Mouse (Mus musculus): ENCODE data around the gene Slain2. TPM values are rescaled to one million over a fixed set of nuclear protein-coding genes. Genes with fewer than 3 reads are reported as not detected.
"Not testable (repeated sequence)": the region's sequence is repeated elsewhere in the genome, so short reads cannot be mapped to it uniquely, and the experiment has no call there.

Slain2 gene
- polyA plus RNA-seq, 1 experiment from 2014 or later: 17.5 TPM

DNA sequence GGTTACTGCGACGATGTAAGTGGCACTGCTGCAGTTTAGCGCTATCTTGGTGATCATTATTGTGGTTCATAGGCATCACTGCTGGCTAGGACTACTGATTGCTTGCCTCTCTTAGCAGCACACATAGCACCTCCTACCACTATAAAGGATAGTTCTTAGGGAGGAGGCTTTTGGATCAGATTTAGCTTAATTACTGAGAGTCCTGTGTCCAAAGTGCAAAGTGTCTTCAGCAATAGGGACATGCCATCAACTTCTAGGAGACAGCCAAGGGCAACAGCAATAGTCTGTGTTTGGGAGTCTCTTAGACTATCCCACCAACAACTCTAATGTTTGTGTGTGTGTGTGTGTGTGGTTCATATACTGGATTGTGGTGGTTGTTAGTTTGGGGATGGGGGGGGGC is 8.7 kb downstream of the Slain2 start:
- 96% methylated on average over 3 of the region's 3 CpGs for WGBS
- no peaks in the 10 kb centered on the region for H3K36me3 ChIP-seq
- H3K4me3 ChIP-seq (replicated peaks): no peak overlapping the region
- H3K9ac ChIP-seq (replicated peaks): no peak overlapping the region
- no peaks in the 10 kb centered on the region for H3K27me3 ChIP-seq
- H3K27ac ChIP-seq: no peak overlapping the region
- no peak for ATAC-seq
- peaks cover 7% of the 10 kb centered on the region for H3K4me1 ChIP-seq (replicated peaks)
- H3K9me3 ChIP-seq: no peaks in the 10 kb centered on the region
- H3K4me2 ChIP-seq (replicated peaks): no peak overlapping the region

DNA sequence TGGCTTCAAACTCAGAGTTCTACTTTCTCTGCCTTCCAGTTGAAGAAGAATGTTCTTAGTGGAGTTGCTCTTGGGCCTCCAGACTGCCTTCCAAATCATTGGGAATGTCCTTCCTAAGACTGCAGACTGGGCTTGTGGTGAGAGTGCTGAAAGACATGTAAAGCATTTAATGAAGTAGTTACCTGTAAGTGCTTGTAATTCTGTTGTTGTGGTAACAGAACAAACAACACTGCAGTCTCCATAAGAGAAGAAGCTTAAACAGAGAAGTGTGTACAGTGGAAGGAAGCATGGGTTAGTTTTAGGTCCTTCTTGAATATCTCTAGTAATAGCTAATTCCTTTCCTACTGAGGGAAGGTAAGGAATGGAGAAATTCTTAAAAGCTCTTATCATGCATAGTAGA is 13.0 kb downstream of the Slain2 start:
- Histone ChIP-seq H3K27ac (no peak overlapping the region), H3K4me2 (replicated peaks) (no peak overlapping the region), H3K4me1 (replicated peaks) (peaks cover 4% of the 10 kb centered on the region; the same call in 1 of the 2 replicates), H3K4me3 (replicated peaks) (no peak overlapping the region), H3K27me3 (no peaks in the 10 kb centered on the region), H3K9me3 (no peaks in the 10 kb centered on the region), H3K9ac (replicated peaks) (no peak overlapping the region), H3K36me3 (no peaks in the 10 kb centered on the region)
- ATAC-seq: no peak

DNA sequence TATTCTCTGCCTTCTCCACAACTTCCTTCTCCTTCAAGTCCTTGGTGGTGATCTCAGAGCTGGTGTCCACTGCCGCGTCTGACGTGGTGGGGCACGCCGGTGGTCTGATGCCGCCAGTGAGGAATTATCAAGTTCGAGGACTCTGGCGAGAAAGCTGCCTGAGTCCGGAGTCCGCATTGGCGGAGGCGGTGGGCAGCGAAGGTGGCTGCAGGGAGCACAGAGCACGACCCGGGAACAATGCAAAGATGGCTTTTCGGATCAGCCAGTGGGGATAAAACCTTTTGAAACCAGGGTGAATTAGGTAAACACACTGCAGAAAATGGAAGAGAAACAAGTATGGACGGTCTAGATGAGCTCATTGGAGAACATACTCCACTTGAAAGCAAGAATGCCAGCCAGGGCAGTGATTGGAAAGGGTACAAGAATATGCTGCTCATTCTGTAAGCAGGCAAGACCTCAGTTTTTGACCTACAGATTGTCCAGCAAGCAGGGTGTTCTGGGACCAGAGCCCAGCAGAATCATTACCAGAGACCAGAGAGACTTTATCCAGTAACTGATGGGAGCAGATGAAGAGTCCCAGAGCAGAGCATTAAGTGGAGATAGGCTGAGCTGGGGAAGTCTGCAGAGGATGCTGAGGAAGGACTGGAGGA is 19.0 kb downstream of the Slain2 start:
- WGBS: 94% methylated on average over 17 of the region's 17 CpGs

GRCm38 (mm10) chr5:72938421-72938820 is 24.3 kb downstream of the Slain2 start:
- H3K27me3 ChIP-seq; H3K4me2 ChIP-seq (replicated peaks); H3K27ac ChIP-seq; ATAC-seq; H3K4me3 ChIP-seq (replicated peaks); H3K4me1 ChIP-seq (replicated peaks); H3K9me3 ChIP-seq; H3K9ac ChIP-seq (replicated peaks): not testable (repeated sequence)
- WGBS: 93% methylated on average over 3 of the region's 3 CpGs
- H3K36me3 ChIP-seq: peaks cover 21% of the 10 kb centered on the region

More for the DNA sequence above, 19.0 kb downstream of the Slain2 start:
- no peak overlapping the region for H3K4me2 ChIP-seq (replicated peaks)
- H3K4me3 ChIP-seq (replicated peaks): no peak overlapping the region
- H3K9ac ChIP-seq (replicated peaks): no peak overlapping the region
- H3K9me3 ChIP-seq: no peaks in the 10 kb centered on the region; the same call in 1 of the 2 replicates
- no peaks in the 10 kb centered on the region for H3K27me3 ChIP-seq
- no peak for ATAC-seq
- no peak overlapping the region for H3K27ac ChIP-seq
- peaks cover 12% of the 10 kb centered on the region; the same call in 1 of the 2 replicates for H3K36me3 ChIP-seq
- no peaks in the 10 kb centered on the region for H3K4me1 ChIP-seq (replicated peaks)

DNA sequence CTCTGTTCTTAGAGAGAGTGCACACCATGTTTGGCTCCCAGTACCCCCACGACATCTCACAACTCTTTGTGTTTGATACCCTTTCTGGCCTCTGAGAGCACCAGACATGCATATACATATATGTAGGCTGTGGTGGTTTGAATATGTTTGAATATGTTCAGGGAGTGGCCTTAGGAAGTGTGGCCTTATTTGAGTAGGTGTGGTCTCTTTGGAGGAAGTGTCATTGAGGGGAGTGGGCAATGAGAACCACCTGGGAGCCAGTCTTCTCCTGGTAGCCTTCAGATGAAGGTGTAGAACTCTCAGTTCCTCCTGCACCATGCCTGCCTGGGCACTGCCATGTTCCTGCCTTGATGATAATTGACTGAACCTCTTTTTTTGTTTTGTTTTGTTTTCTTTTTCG is 25.2 kb downstream of the Slain2 start:
- Histone ChIP-seq H3K27me3 (no peaks in the 10 kb centered on the region), H3K4me1 (replicated peaks) (no peaks in the 10 kb centered on the region), H3K4me3 (replicated peaks) (no peak overlapping the region), H3K27ac (no peak overlapping the region), H3K36me3 (peaks cover 23% of the 10 kb centered on the region), H3K9ac (replicated peaks) (no peak overlapping the region), H3K9me3 (no peaks in the 10 kb centered on the region), H3K4me2 (replicated peaks) (no peak overlapping the region)
- WGBS: 95% methylated on average over 2 of the region's 2 CpGs
- ATAC-seq: no peak

- no peak overlapping the region for H3K4me3 ChIP-seq (replicated peaks)
- H3K36me3 ChIP-seq: peaks cover 25% of the 10 kb centered on the region
- WGBS: 97% methylated on average over 5 of the region's 5 CpGs
- H3K4me1 ChIP-seq (replicated peaks): no peaks in the 10 kb centered on the region
- H3K27me3 ChIP-seq: no peaks in the 10 kb centered on the region
- no peaks in the 10 kb centered on the region for H3K9me3 ChIP-seq
- H3K27ac ChIP-seq: no peak overlapping the region
- no peak overlapping the region for H3K9ac ChIP-seq (replicated peaks)
- no peak for ATAC-seq
- no peak overlapping the region for H3K4me2 ChIP-seq (replicated peaks)
Observed at GRCm38 (mm10) chr5:72940906-72941432, 26.9 kb downstream of the Slain2 start.

DNA sequence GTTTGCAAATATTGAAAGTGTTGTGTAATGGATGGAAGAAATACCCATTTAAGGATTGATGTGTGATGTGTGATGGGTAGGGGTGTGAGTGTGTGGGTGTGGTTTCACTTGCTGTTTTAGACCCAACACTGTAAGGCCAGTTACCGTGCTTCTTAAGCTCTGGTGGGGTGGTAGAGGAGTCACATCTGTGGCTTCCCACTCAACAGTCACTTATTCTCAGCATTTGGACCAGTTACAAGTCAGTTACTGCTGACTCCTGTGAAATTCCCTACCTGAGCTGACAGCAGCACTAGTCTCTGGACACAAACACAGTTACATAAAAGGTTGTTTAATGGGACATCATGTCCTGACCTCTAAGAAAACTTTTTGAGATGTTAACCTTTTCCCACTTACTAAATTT is 34.0 kb downstream of the Slain2 start:
- Histone ChIP-seq H3K4me3 (replicated peaks) (no peak overlapping the region), H3K36me3 (peaks cover 24% of the 10 kb centered on the region), H3K27me3 (no peaks in the 10 kb centered on the region), H3K9ac (replicated peaks) (no peak overlapping the region), H3K4me1 (replicated peaks) (no peaks in the 10 kb centered on the region), H3K4me2 (replicated peaks) (no peak overlapping the region), H3K27ac (no peak overlapping the region), H3K9me3 (no peaks in the 10 kb centered on the region)
- 96% methylated on average over 1 of the region's 1 CpGs for WGBS
- no peak for ATAC-seq

DNA sequence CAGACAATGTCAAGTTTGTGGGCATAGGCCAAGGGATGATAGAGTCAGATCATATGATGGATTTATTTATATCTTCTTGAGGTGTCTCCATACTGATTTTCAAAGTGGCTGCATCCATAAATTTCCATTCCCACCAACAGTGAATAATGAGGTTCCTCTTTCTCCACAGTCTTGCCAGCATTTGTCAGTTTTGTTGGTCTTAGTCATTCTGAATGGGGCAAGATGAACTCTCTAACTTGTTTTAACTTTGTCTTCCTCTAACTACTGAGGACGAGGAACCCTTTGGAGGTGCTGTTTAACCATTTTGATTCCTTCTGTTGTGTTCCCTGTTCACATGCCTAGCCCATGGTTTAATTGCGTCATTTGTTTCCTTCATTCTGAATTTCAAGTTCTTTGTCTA is 36.1 kb downstream of the Slain2 start:
- 91% methylated on average over 2 of the region's 2 CpGs for WGBS
- H3K9me3 ChIP-seq: no peaks in the 10 kb centered on the region
- H3K36me3 ChIP-seq: peaks cover 15% of the 10 kb centered on the region
- H3K27me3 ChIP-seq: no peaks in the 10 kb centered on the region
- no peak overlapping the region for H3K27ac ChIP-seq
- no peak overlapping the region for H3K9ac ChIP-seq (replicated peaks)
- no peaks in the 10 kb centered on the region for H3K4me1 ChIP-seq (replicated peaks)
- no peak for ATAC-seq
- no peak overlapping the region for H3K4me2 ChIP-seq (replicated peaks)
- H3K4me3 ChIP-seq (replicated peaks): no peak overlapping the region

DNA sequence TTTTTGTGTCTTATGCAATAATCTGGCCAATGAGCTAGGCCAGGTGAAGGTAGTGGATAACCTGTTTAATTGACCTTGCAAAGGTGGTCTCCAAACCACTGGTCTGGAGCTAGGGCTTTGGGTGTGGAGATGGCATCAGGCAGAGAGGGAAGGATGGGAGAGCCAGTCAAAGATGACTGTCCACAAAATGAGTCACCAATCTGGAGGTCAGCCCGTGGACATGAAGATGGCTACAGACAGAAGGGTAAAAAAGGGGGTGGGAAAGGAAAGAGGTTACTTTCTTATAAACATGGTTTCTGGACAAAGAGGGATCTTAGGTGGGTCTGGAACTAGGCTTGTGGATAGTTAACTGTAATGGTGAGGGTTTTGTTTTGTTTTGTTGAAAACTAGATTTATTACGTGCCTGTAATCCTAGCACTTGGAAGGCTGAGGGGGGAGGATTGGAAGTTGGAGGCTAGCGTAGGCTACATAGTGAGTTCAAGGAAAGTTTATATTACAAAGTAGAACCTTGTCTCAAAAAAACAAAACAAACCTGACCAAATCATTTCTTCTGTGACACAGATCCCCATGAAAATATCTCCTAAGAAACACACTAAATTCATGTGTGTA is 40.0 kb downstream of the Slain2 start:
- Histone ChIP-seq H3K4me2 (replicated peaks) (no peak overlapping the region), H3K27ac (no peak overlapping the region), H3K27me3 (no peaks in the 10 kb centered on the region), H3K4me3 (replicated peaks) (no peak overlapping the region), H3K9ac (replicated peaks) (no peak overlapping the region), H3K4me1 (replicated peaks) (no peaks in the 10 kb centered on the region), H3K36me3 (peaks cover 20% of the 10 kb centered on the region), H3K9me3 (no peaks in the 10 kb centered on the region)
- 96% methylated on average over 3 of the region's 3 CpGs for WGBS
- ATAC-seq: no peak

DNA sequence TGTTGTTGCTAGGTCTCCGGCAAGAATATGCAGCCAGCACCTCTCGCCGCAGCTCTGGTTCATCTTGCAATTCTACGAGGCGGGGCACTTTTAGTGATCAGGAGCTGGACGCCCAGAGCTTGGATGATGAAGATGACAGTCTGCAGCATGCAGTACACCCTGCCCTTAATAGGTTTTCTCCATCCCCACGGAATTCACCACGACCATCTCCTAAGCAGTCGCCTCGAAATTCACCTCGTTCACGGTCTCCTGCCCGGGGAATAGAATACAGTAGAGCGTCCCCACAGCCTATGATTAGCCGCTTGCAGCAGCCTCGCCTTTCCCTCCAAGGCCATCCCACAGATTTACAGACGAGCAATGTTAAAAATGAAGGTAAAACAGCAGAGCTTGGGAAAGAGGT is 43.2 kb downstream of the Slain2 start:
- Histone ChIP-seq H3K36me3 (peaks cover 18% of the 10 kb centered on the region), H3K9ac (replicated peaks) (no peak overlapping the region), H3K27me3 (no peaks in the 10 kb centered on the region), H3K4me1 (replicated peaks) (no peaks in the 10 kb centered on the region), H3K4me3 (replicated peaks) (no peak overlapping the region), H3K4me2 (replicated peaks) (no peak overlapping the region), H3K27ac (no peak overlapping the region), H3K9me3 (no peaks in the 10 kb centered on the region)
- no peak for ATAC-seq
- 90% methylated on average over 17 of the region's 17 CpGs for WGBS

DNA sequence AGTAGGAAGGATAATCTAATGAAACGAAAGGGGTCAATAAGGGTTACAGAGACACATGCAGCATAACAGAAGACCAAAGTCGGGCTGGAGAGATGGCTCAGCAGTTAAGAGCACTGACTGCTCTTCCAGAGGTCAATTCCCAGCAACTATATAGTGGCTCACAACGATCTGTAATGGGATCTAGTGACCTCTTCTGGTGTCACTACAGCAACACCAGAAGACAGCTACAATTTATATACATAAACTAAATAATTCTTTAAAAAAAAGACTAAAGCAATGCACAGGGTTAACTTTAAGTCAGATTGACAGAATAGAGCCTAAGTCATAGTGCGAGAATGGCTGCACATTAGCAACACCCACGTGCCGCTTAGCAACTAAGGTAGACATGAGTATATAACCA is 46.0 kb downstream of the Slain2 start:
- Histone ChIP-seq H3K4me2 (replicated peaks) (no peak overlapping the region), H3K27me3 (no peaks in the 10 kb centered on the region), H3K9me3 (no peaks in the 10 kb centered on the region), H3K36me3 (peaks cover 22% of the 10 kb centered on the region), H3K4me1 (replicated peaks) (no peaks in the 10 kb centered on the region), H3K4me3 (replicated peaks) (no peak overlapping the region), H3K27ac (no peak overlapping the region), H3K9ac (replicated peaks) (no peak overlapping the region)
- WGBS: 81% methylated on average over 6 of the region's 6 CpGs
- no peak for ATAC-seq

GRCm38 (mm10) chr5:72965706-72966105 is 51.6 kb downstream of the Slain2 start:
- H3K9ac ChIP-seq (replicated peaks): no peak overlapping the region
- H3K27ac ChIP-seq: no peak overlapping the region
- no peaks in the 10 kb centered on the region for H3K9me3 ChIP-seq
- 97% methylated on average over 3 of the region's 3 CpGs for WGBS
- no peak for ATAC-seq
- no peaks in the 10 kb centered on the region for H3K4me1 ChIP-seq (replicated peaks)
- H3K4me3 ChIP-seq (replicated peaks): no peak overlapping the region
- no peaks in the 10 kb centered on the region for H3K27me3 ChIP-seq
- no peak overlapping the region for H3K4me2 ChIP-seq (replicated peaks)
- peaks cover 27% of the 10 kb centered on the region for H3K36me3 ChIP-seq

All from midbrain, embryonic 13.5 days (tissue).